Mouse (Mus musculus): ENCODE measurements at regions not wholly inside any gene's neighbourhood (a gene's known extent, or its start where the extent isn't known, plus 50 kb on each side); places are given as distances from the start of the nearest gene placed in this dataset.

GRCm38 (mm10) chr5:142329724-142330520 is 71.4 kb upstream of the Foxk1 start:
- H3K36me3 ChIP-seq = no peaks in the 10 kb centered on the region
- peak overlapping the region; percentile 30; the same call in 1 of the 2 replicates for H3K27ac ChIP-seq
- H3K4me1 ChIP-seq = peaks cover 5% of the 10 kb centered on the region; the same call in 1 of the 2 replicates
- no peaks in the 10 kb centered on the region; the same call in 1 of the 2 replicates for H3K27me3 ChIP-seq
- 62% methylated on average over 7 of the region's 7 CpGs for WGBS
- H3K4me2 ChIP-seq (replicated peaks) = no peak overlapping the region
- ATAC-seq (ENCODE audit: insufficient number of reproducible peaks, insufficient read depth, low FRiP score, low TSS enrichment) = no peak
- no peak overlapping the region for H3K4me3 ChIP-seq
- H3K9me3 ChIP-seq = no peaks in the 10 kb centered on the region
- H3K9ac ChIP-seq = no peak overlapping the region

GRCm38 (mm10) chr5:142332744-142333143 is 68.6 kb upstream of the Foxk1 start:
- no peak for ATAC-seq (ENCODE audit: insufficient number of reproducible peaks, insufficient read depth, low FRiP score, low TSS enrichment)
- Histone ChIP-seq H3K4me2 (replicated peaks) (no peak overlapping the region), H3K27me3 (no peaks in the 10 kb centered on the region), H3K4me1 (peaks cover 5% of the 10 kb centered on the region; the same call in 1 of the 2 replicates), H3K36me3 (no peaks in the 10 kb centered on the region), H3K9me3 (no peaks in the 10 kb centered on the region), H3K4me3 (no peak overlapping the region), H3K9ac (no peak overlapping the region), H3K27ac (no peak overlapping the region)
- WGBS = 56% methylated on average over 9 of the region's 9 CpGs

- Histone ChIP-seq H3K4me3 (no peak overlapping the region), H3K4me2 (replicated peaks) (no peak overlapping the region), H3K36me3 (no peaks in the 10 kb centered on the region), H3K4me1 (peaks cover 11% of the 10 kb centered on the region; the same call in 1 of the 2 replicates), H3K9me3 (no peaks in the 10 kb centered on the region), H3K27ac (no peak overlapping the region), H3K27me3 (no peaks in the 10 kb centered on the region), H3K9ac (no peak overlapping the region)
- WGBS = 78% methylated on average over 6 of the region's 6 CpGs
- ATAC-seq (ENCODE audit: insufficient number of reproducible peaks, insufficient read depth, low FRiP score, low TSS enrichment) = no peak
These were observed 63.9 kb upstream of the Foxk1 start for GRCm38 (mm10) chr5:142337436-142337835.

- no peak for ATAC-seq (ENCODE audit: insufficient number of reproducible peaks, insufficient read depth, low FRiP score, low TSS enrichment)
- H3K4me3 ChIP-seq = no peak overlapping the region
- no peaks in the 10 kb centered on the region for H3K27me3 ChIP-seq
- H3K4me1 ChIP-seq = peaks cover 11% of the 10 kb centered on the region; the same call in 1 of the 2 replicates
- H3K9ac ChIP-seq = no peak overlapping the region
- no peaks in the 10 kb centered on the region for H3K9me3 ChIP-seq
- H3K36me3 ChIP-seq = no peaks in the 10 kb centered on the region
- no peak overlapping the region for H3K4me2 ChIP-seq (replicated peaks)
- no peak overlapping the region for H3K27ac ChIP-seq
- 79% methylated on average over 11 of the region's 11 CpGs for WGBS
These were observed 63.2 kb upstream of the Foxk1 start for GRCm38 (mm10) chr5:142338051-142338450.

GRCm38 (mm10) chr5:142340205-142341025 is 60.9 kb upstream of the Foxk1 start:
- Histone ChIP-seq H3K27me3 (no peaks in the 10 kb centered on the region), H3K36me3 (no peaks in the 10 kb centered on the region), H3K9ac (no peak overlapping the region), H3K4me1 (peaks cover 11% of the 10 kb centered on the region; the same call in 1 of the 2 replicates), H3K4me3 (no peak overlapping the region), H3K4me2 (replicated peaks) (no peak overlapping the region), H3K27ac (0 out of 2 replicates have a peak overlapping the region, but pooled peaks have one; percentile 23), H3K9me3 (no peaks in the 10 kb centered on the region)
- ATAC-seq (ENCODE audit: insufficient number of reproducible peaks, insufficient read depth, low FRiP score, low TSS enrichment) = peak; percentile 22; the same call in 1 of the 2 replicates
- WGBS = 43% methylated on average over 14 of the region's 14 CpGs

- Histone ChIP-seq H3K4me2 (replicated peaks) (no peak overlapping the region), H3K36me3 (no peaks in the 10 kb centered on the region), H3K9ac (no peak overlapping the region), H3K27me3 (no peaks in the 10 kb centered on the region), H3K4me1 (peaks cover 11% of the 10 kb centered on the region; the same call in 1 of the 2 replicates), H3K27ac (0 out of 2 replicates have a peak overlapping the region, but pooled peaks have one; percentile 23), H3K9me3 (no peaks in the 10 kb centered on the region), H3K4me3 (no peak overlapping the region)
- peak; percentile 15; the same call in 1 of the 2 replicates for ATAC-seq (ENCODE audit: insufficient number of reproducible peaks, insufficient read depth, low FRiP score, low TSS enrichment)
- WGBS = 65% methylated on average over 3 of the region's 3 CpGs
These were observed 60.3 kb upstream of the Foxk1 start for GRCm38 (mm10) chr5:142341026-142341432.

DNA sequence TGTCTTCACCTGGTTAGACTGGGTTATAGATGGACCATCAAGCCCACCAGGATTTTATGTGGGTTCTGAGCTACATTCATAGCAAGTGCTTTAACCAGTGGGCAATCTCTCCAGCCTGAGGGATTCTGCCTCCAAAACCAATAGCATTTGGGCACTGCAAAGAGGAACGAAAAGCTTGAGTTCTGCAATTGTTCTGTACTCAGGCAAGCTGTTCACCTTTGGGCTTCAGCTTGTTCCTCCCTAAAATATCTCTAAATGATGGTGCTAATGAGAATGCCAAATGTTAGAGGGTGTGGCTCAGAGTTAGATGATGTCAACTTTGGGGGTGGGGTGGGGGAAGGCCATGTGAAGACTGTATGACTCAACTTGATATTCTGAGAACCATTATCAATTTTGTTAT is 54.8 kb upstream of the Foxk1 start:
- Histone ChIP-seq H3K36me3 (no peaks in the 10 kb centered on the region), H3K4me2 (replicated peaks) (no peak overlapping the region), H3K9me3 (no peaks in the 10 kb centered on the region), H3K4me1 (no peaks in the 10 kb centered on the region), H3K4me3 (no peak overlapping the region), H3K27ac (no peak overlapping the region), H3K27me3 (no peaks in the 10 kb centered on the region), H3K9ac (no peak overlapping the region)
- 94% methylated on average over 1 of the region's 1 CpGs for WGBS
- no peak for ATAC-seq (ENCODE audit: insufficient number of reproducible peaks, insufficient read depth, low FRiP score, low TSS enrichment)

- H3K27ac ChIP-seq = no peak overlapping the region
- H3K9me3 ChIP-seq = no peaks in the 10 kb centered on the region
- no peaks in the 10 kb centered on the region for H3K4me1 ChIP-seq
- no peak overlapping the region for H3K9ac ChIP-seq
- no peak overlapping the region for H3K4me2 ChIP-seq (replicated peaks)
- no peak for ATAC-seq (ENCODE audit: insufficient number of reproducible peaks, insufficient read depth, low FRiP score, low TSS enrichment)
- no peaks in the 10 kb centered on the region for H3K27me3 ChIP-seq
- no peak overlapping the region for H3K4me3 ChIP-seq
- 55% methylated on average over 5 of the region's 5 CpGs for whole genome bisulfite sequencing
- H3K36me3 ChIP-seq = no peaks in the 10 kb centered on the region
These were observed 50.7 kb upstream of the Foxk1 start for GRCm38 (mm10) chr5:142350574-142350973.

Measured in embryonic facial prominence, embryonic 12.5 days (tissue).